Mouse (Mus musculus): ENCODE data around the gene Atp5mpl.

Atp5mpl gene

GRCm38 (mm10) chr12:111966683-111967173 lies at the start of gene Atp5mpl:
Atp5mpl (minus strand) TSS chr12:111966977.
- DNase-seq = peak; percentile 96

- no peak for DNase-seq
Observed at GRCm38 (mm10) chr12:112016346-112016745, 49.6 kb upstream of the Atp5mpl start.

GRCm38 (mm10) chr12:112013271-112013801 lies 46.6 kb upstream of the Atp5mpl start:
- DNase-seq = no peak

GRCm38 (mm10) chr12:112012511-112013270 lies 45.9 kb upstream of the Atp5mpl start:
- no peak for DNase-seq

GRCm38 (mm10) chr12:112001223-112001622 lies 34.4 kb upstream of the Atp5mpl start:
- peak; percentile 74 for DNase-seq

- no peak for DNase-seq
Observed at GRCm38 (mm10) chr12:111999735-112000134, 33.0 kb upstream of the Atp5mpl start.

GRCm38 (mm10) chr12:111995161-111995560 lies 28.4 kb upstream of the Atp5mpl start:
- DNase-seq = no peak

GRCm38 (mm10) chr12:111992626-111993025 lies 25.8 kb upstream of the Atp5mpl start:
- DNase-seq = no peak

- DNase-seq = no peak
Observed at GRCm38 (mm10) chr12:111986756-111987155, 20.0 kb upstream of the Atp5mpl start.

GRCm38 (mm10) chr12:111983165-111983564 lies 16.4 kb upstream of the Atp5mpl start:
- DNase-seq = no peak

- DNase-seq = no peak
Observed at GRCm38 (mm10) chr12:111981831-111982230, 15.1 kb upstream of the Atp5mpl start.

- no peak for DNase-seq
Observed at GRCm38 (mm10) chr12:111980887-111981367, 14.2 kb upstream of the Atp5mpl start, which contains the start of gene Rd3l. Rd3l (minus strand) TSS chr12:111981317.

GRCm38 (mm10) chr12:111978274-111978673 lies 11.5 kb upstream of the Atp5mpl start:
- DNase-seq = no peak

- DNase-seq = no peak
Observed at GRCm38 (mm10) chr12:111977138-111977537, 10.4 kb upstream of the Atp5mpl start.

GRCm38 (mm10) chr12:111974578-111974977 lies 7.8 kb upstream of the Atp5mpl start:
- DNase-seq = no peak

GRCm38 (mm10) chr12:111972504-111972903 lies 5.7 kb upstream of the Atp5mpl start:
- DNase-seq = no peak

GRCm38 (mm10) chr12:111971231-111971686 lies 4.5 kb upstream of the Atp5mpl start, which contains the start of gene Tdrd9:
Tdrd9 (plus strand) TSS chr12:111971559.
- DNase-seq = no peak

GRCm38 (mm10) chr12:111970085-111970484 lies 3.3 kb upstream of the Atp5mpl start:
- DNase-seq = no peak

GRCm38 (mm10) chr12:111963339-111963738 lies 3.4 kb downstream of the Atp5mpl start:
- DNase-seq = no peak

- peak; percentile 83 for DNase-seq
Observed at GRCm38 (mm10) chr12:111958101-111958865, 8.5 kb downstream of the Atp5mpl start.

GRCm38 (mm10) chr12:111956173-111956572 lies 10.6 kb downstream of the Atp5mpl start:
- no peak for DNase-seq

GRCm38 (mm10) chr12:111951701-111952100 lies 15.1 kb downstream of the Atp5mpl start:
- DNase-seq = no peak

GRCm38 (mm10) chr12:111950486-111950885 lies 16.3 kb downstream of the Atp5mpl start:
- DNase-seq = no peak
